Mouse (Mus musculus) forebrain, embryonic 11.5 days (tissue): Measurements from ENCODE around the gene Gpr152. TPM values are rescaled to one million over a fixed set of nuclear protein-coding genes. Genes with fewer than 3 reads are reported as not detected.
A peak's percentile ranks its signal among the peaks of the same experiment; 100 is the strongest.

Experiments used
- ATAC-seq: fragments of 200-750 bp; cut with Nextera tagmentation; replicated peaks from 2 replicates; pipeline ENCODE4 v1.8.0; 2017; ENCODE audit warnings: moderate TSS enrichment; ENCODE audit not compliant: low FRiP score
- DNase-seq: peaks from one replicate; pipeline ENCODE4 v3.0.0-alpha.2; 2017; ENCODE audit warnings: low spot score
- H3K27ac ChIP-seq: fragments of 300-500 bp; sonication (generic); 2 replicates; pipeline ENCODE4 v1.5.1; 2014; ENCODE audit warnings: low read depth, low read length
- H3K27me3 ChIP-seq: fragments of 300-500 bp; sonication (generic); 2 replicates; pipeline ENCODE4 v1.6.1; 2014; ENCODE audit warnings: mild to moderate bottlenecking, low read length, mixed read lengths; ENCODE audit not compliant: control insufficient read depth, insufficient read depth
- H3K36me3 ChIP-seq: fragments of 300-500 bp; sonication (generic); 2 replicates; pipeline ENCODE4 v1.6.1; 2014; ENCODE audit warnings: mild to moderate bottlenecking, low read length, moderate library complexity, mixed read lengths; ENCODE audit not compliant: control insufficient read depth, insufficient read depth
- H3K4me1 ChIP-seq: fragments of 300-500 bp; sonication (generic); replicated peaks from 2 replicates; pipeline ENCODE4 v1.6.1; 2014; ENCODE audit warnings: low read length, mixed read lengths; ENCODE audit not compliant: control insufficient read depth, insufficient read depth
- H3K4me2 ChIP-seq: fragments of 300-500 bp; sonication (generic); 2 replicates; pipeline ENCODE4 v1.6.1; 2014; ENCODE audit warnings: low read depth, mild to moderate bottlenecking, low read length, moderate library complexity, mixed read lengths; ENCODE audit not compliant: severe bottlenecking
- H3K4me3 ChIP-seq: fragments of 300-500 bp; sonication (generic); 2 replicates; pipeline ENCODE4 v1.5.1; 2014; ENCODE audit warnings: low read depth, low read length
- H3K9ac ChIP-seq: fragments of 300-500 bp; sonication (generic); 2 replicates; pipeline ENCODE4 v1.6.1; 2014; ENCODE audit warnings: low read length
- H3K9me3 ChIP-seq: fragments of 300-500 bp; sonication (generic); 2 replicates; pipeline ENCODE4 v1.6.1; 2016; ENCODE audit warnings: low read length, mixed read lengths; ENCODE audit not compliant: control insufficient read depth
- WGBS: fragments of 180-500 bp; shearing (Covaris S2); extraction: QIAGEN DNeasy Blood & Tissue Kit; methylation state at CpG from one replicate; pipeline ENCODE4 v1.1.7; 2014; 5-methylcytosine and 5-hydroxymethylcytosine counted together
- polyA plus RNA-seq: library from polyadenylated mRNA; unstranded; fragments of >200 nt; fragmentation: Nextera tagmentation; extraction: Ambion mirVana; gene quantifications from 2 replicates; pipeline ENCODE4 v1.2.1, GENCODE M21; 2014

Gene Gpr152
- polyA plus RNA-seq, 1 experiment from 2014 or later, result not detected

GRCm38 (mm10) chr19:4171393-4172290 lies 32.1 kb downstream of the Gpr152 start:
- no peak overlapping the region for H3K4me2 ChIP-seq
- DNase-seq, result no peak
- peaks cover 15% of the 10 kb centered on the region for H3K4me1 ChIP-seq
- H3K9ac ChIP-seq, result no peak overlapping the region
- no peaks in the 10 kb centered on the region for H3K27me3 ChIP-seq
- H3K4me3 ChIP-seq, result no peak overlapping the region
- no peak overlapping the region for H3K27ac ChIP-seq
- H3K9me3 ChIP-seq, result no peaks in the 10 kb centered on the region
- WGBS, result 68% methylated on average over 13 of the region's 13 CpGs
- ATAC-seq, result no peak
- H3K36me3 ChIP-seq, result no peaks in the 10 kb centered on the region

GRCm38 (mm10) chr19:4172925-4173324 lies 33.3 kb downstream of the Gpr152 start:
- Histone ChIP-seq H3K27ac (no peak overlapping the region), H3K36me3 (no peaks in the 10 kb centered on the region), H3K9me3 (no peaks in the 10 kb centered on the region), H3K4me2 (no peak overlapping the region), H3K27me3 (no peaks in the 10 kb centered on the region), H3K9ac (no peak overlapping the region), H3K4me3 (no peak overlapping the region), H3K4me1 (peaks cover 15% of the 10 kb centered on the region)
- WGBS, result 61% methylated on average over 11 of the region's 11 CpGs
- DNase-seq, result no peak
- no peak for ATAC-seq

GRCm38 (mm10) chr19:4175368-4175947 lies 35.9 kb downstream of the Gpr152 start, which contains the start of gene Carns1:
Gene Carns1, minus strand, starts transcription at chr19:4175479.
- Histone ChIP-seq H3K4me2 (peak within 1 kb of the TSS; percentile 36), H3K36me3 (no peaks in the 10 kb centered on the region), H3K4me3 (no peak within 1 kb of the TSS), H3K4me1 (peaks cover 9% of the 10 kb centered on the region; the same call in 1 of the 2 replicates), H3K27me3 (no peaks in the 10 kb centered on the region), H3K9ac (peak within 1 kb of the TSS; percentile 52), H3K9me3 (no peaks in the 10 kb centered on the region), H3K27ac (no peak within 1 kb of the TSS)
- ATAC-seq (0 out of 2 replicates have a peak, but pooled peaks have one; percentile 39), DNase-seq (no peak)
- WGBS, result 4% methylated on average over 11 of the region's 11 CpGs

- Histone ChIP-seq H3K27ac (no peak overlapping the region), H3K9ac (no peak overlapping the region), H3K4me3 (no peak overlapping the region), H3K4me1 (peaks cover 6% of the 10 kb centered on the region; the same call in 1 of the 2 replicates), H3K4me2 (no peak overlapping the region), H3K36me3 (no peaks in the 10 kb centered on the region), H3K9me3 (no peaks in the 10 kb centered on the region), H3K27me3 (no peaks in the 10 kb centered on the region)
- ATAC-seq (no peak), DNase-seq (no peak)
- WGBS, result 90% methylated on average over 7 of the region's 7 CpGs
These were observed 40.8 kb downstream of the Gpr152 start for GRCm38 (mm10) chr19:4180411-4180810.

DNA sequence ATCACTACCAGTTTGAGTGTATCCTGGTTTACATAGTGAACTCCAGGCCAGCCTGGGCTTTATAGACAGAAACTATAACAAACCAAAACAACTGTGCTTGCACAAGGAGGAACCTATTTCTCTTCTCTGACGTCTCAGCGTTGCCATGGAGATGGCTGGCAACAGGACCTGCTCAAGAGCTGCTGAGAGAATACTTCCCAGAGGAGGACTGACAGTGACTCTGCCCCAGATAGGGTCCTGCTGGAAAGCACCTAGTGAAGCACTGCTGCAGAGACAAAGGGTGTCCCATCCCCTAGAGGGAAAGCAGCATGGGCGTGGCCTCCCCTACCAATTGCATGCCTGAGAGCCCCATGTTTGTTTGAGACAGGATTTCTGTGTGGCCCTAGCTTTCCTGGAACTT lies 42.3 kb downstream of the Gpr152 start:
- 43% methylated on average over 3 of the region's 3 CpGs for WGBS
- Histone ChIP-seq H3K27me3 (no peaks in the 10 kb centered on the region), H3K4me2 (no peak overlapping the region), H3K9ac (no peak overlapping the region), H3K27ac (no peak overlapping the region), H3K4me1 (no peaks in the 10 kb centered on the region), H3K36me3 (no peaks in the 10 kb centered on the region), H3K9me3 (no peaks in the 10 kb centered on the region), H3K4me3 (no peak overlapping the region)
- DNase-seq (no peak), ATAC-seq (no peak)

DNA sequence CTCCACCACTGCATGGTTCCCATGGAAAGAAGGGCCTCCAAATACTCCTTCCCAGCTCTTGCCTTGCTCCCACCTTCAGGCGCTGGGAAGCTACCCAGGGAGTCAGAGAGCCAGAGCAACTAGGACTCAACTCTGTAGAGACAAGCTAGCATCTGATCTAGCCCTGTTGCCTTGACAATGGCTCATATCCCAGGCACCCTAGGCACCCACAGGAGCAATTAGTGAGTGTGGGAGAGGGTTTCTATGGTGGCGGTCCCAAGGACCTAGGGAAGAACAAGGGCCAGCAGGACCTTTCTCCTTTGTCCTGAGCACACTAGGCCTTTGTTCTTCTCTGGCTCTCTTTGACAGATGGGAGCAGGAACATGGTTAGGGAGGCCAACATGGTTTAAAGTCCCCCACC lies 44.1 kb downstream of the Gpr152 start:
- no peaks in the 10 kb centered on the region for H3K36me3 ChIP-seq
- H3K9ac ChIP-seq, result no peak overlapping the region
- H3K27me3 ChIP-seq, result no peaks in the 10 kb centered on the region
- H3K9me3 ChIP-seq, result no peaks in the 10 kb centered on the region
- no peak overlapping the region for H3K4me3 ChIP-seq
- ATAC-seq (no peak), DNase-seq (no peak)
- H3K4me1 ChIP-seq, result no peaks in the 10 kb centered on the region
- WGBS, result 74% methylated on average over 2 of the region's 2 CpGs
- H3K4me2 ChIP-seq, result no peak overlapping the region
- no peak overlapping the region for H3K27ac ChIP-seq

GRCm38 (mm10) chr19:4184976-4185975 lies 45.7 kb downstream of the Gpr152 start:
- no peak overlapping the region for H3K4me2 ChIP-seq
- no peak overlapping the region for H3K4me3 ChIP-seq
- no peaks in the 10 kb centered on the region for H3K36me3 ChIP-seq
- no peak for DNase-seq
- no peaks in the 10 kb centered on the region for H3K27me3 ChIP-seq
- no peaks in the 10 kb centered on the region for H3K9me3 ChIP-seq
- H3K9ac ChIP-seq, result no peak overlapping the region
- 64% methylated on average over 15 of the region's 15 CpGs for WGBS
- ATAC-seq, result no peak
- H3K27ac ChIP-seq, result no peak overlapping the region
- no peaks in the 10 kb centered on the region for H3K4me1 ChIP-seq

DNA sequence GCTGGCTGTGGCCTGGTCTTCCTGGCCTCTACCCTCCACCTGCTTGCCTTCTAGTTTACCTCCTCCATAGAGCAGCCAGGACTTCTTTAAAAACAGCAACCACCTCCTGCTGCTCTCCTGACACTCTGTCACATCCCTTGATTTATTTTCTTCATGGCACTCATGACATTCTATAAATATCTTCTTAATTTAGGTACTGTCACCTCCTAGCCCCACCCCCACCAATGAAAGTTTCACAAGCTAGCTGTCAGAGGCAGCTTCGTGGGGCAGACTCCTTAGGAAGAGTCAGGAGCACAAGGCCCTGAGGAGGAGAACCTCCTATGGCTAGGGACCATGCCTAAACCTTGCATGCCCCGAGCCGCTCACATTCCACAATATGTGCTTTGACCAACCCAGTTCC lies 47.7 kb downstream of the Gpr152 start:
- H3K27me3 ChIP-seq, result no peaks in the 10 kb centered on the region
- H3K4me3 ChIP-seq, result no peak overlapping the region
- DNase-seq (no peak), ATAC-seq (no peak)
- H3K36me3 ChIP-seq, result no peaks in the 10 kb centered on the region
- H3K9me3 ChIP-seq, result no peaks in the 10 kb centered on the region
- WGBS, result 74% methylated on average over 3 of the region's 3 CpGs
- 0 out of 2 replicates have a peak, but pooled peaks cover 2% of the 10 kb centered on the region for H3K4me1 ChIP-seq
- no peak overlapping the region for H3K27ac ChIP-seq
- H3K9ac ChIP-seq, result no peak overlapping the region
- no peak overlapping the region for H3K4me2 ChIP-seq
